Mouse (Mus musculus): ENCODE data around the gene Smap1.

Smap1 gene

GRCm38 (mm10) chr1:23836630-23837029 lies 85.5 kb downstream of the Smap1 start:
- no peak for DNase-seq (ENCODE audit: inconsistent age in 2 of 2, low spot score in 1 of 2)

- no peak for DNase-seq (ENCODE audit: inconsistent age in 2 of 2, low spot score in 1 of 2)
Measured at GRCm38 (mm10) chr1:23834819-23835218, 87.3 kb downstream of the Smap1 start.

DNA sequence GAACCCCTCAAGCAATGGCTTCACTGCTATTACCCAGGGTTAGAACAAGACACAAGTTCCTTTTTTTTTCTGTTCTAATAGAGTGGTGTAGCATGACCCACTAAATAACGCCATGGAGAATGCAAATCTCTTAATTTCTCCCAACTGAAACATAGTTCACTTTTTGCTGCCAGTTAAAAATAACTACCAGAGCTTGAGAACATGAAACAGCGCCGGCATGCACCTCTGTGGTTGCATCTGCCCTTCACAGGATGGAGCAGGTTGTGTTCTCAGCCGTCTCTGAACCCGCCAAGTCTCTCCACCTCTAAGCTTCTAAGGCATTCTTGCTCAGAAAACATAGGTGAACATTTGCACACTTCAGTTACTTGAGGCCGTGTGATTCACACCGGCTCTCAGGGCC lies 87.9 kb downstream of the Smap1 start:
- no peak for DNase-seq (ENCODE audit: inconsistent age in 2 of 2, low spot score in 1 of 2)

DNA sequence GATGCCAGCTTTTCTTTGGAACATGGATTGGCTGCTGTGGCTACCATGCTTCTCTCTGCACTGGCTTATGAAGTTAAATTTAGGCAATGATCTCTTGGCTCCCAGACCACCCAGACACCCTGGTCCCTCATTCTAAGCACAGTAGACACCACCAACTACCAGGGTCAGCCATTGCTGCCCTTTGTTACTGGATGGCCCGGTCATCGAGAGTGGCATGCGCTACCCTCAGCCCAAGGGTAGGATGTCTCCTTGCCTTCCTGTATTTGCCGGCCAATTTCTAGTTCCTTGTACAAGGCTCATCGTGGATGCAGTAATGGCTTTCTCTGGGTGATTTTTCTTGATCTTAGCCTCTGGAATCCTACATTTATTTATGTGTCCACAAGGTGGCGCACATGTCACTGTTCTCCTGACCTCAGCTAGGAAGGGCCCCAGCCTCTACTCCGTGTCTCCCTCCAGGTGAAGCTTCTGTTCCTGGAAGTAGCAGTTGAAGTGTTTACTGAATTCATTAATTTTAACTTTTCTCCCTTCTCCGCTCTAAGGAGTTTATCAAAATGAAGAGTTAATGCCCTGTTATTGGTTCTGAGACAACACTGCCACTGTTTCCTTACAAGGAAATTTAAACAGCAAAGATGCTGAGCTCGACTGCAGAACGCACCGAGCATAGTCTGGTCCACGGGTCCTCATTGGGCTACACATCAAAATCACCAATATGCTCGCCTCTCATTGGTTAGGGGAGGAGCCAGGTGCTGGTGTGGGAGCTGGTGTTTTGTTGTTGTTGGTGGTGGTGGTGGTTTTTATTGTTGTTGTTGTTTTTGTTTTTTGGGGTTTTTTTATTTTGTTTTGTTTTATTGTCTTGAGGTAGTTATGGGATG lies 95.0 kb downstream of the Smap1 start:
- peak; percentile 23 to 75 for DNase-seq (ENCODE audit: inconsistent age in 2 of 2, low spot score in 1 of 2)

DNA sequence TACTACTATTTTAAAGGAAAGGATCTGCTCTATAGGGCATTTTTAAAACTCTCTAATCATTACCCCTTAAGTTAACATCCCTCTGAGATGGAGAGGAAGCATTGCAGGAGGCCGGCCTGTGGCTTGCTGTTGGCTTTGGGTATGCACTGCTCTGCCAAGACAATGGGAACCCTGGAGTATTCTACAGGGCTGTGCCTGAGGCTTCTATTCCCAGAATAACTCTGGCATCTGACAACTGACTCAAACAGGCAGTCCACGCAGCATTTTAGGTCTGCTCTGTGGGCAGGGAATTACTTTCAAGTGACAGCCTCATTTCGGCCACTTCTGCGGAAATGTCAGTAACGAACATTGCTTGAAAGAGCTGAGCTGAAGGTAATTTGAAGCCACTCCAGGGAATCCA lies 100.5 kb downstream of the Smap1 start:
- no peak for DNase-seq (ENCODE audit: inconsistent age in 2 of 2, low spot score in 1 of 2)

DNA sequence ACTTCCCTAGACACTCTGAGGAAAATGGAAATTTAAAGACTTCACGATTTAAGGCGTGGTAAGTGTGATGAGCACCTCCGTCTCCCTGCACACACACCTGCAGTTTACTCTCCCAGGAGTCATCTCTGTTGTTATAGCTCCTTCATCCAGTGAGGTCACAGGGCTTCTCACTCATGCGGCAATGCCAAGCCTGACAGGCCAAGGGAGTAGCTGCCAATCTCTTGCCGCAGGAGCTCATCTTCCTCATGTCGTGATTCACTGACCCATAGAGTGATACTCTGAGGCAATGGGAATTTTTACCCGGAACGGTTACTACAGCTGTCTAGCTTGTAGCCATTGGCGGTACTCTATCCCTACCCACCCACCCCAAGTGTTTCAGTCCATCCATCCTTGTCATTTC lies 123.8 kb downstream of the Smap1 start:
- no peak for DNase-seq (ENCODE audit: inconsistent age in 2 of 2, low spot score in 1 of 2)
